ENCODE assay signal across 7 mouse cellular contexts in genomic region chr10:94609309-94609777, GRCm38 (mm10).
DNase-seq lines count a peak whose midpoint lies in the region; ATAC-seq lines count a peak whose summit lies in the region.

No protein-coding gene starts in this region.

- no peak overlapping the region for H3K27ac ChIP-seq in hindbrain, embryonic 16.5 days (ENCODE audit: low read depth, low read length)

- 52% methylated on average over 5 of the region's 5 CpGs for WGBS in hindbrain, embryonic 16.5 days

- no peaks in the 10 kb centered on the region for H3K36me3 ChIP-seq in hindbrain, embryonic 16.5 days (ENCODE audit: control insufficient read depth, insufficient read depth, low read length)

- no peaks in the 10 kb centered on the region for H3K9me3 ChIP-seq in hindbrain, embryonic 16.5 days (ENCODE audit: control insufficient read depth, low read length)

- no peak overlapping the region for H3K4me3 ChIP-seq in hindbrain, embryonic 16.5 days (ENCODE audit: low read length)

- DNase-seq in ZHBTc4 (ENCODE audit: low read depth, low spot score) = peak; percentile 87
- DNase-seq in cerebellum, postnatal 36 days = peak; percentile 64 to 78
- peak; percentile 83 for DNase-seq in gastrocnemius, adult 18-20 months (ENCODE audit: low spot score)
- peak; percentile 73 to 82 for DNase-seq in layer of hippocampus, postnatal 36 days
- peak; percentile 85 for DNase-seq in lung, postnatal 25 days (ENCODE audit: low spot score)
- peak; percentile 80 for DNase-seq in right cerebral cortex, adult 18-20 months

- no peaks in the 10 kb centered on the region for H3K27me3 ChIP-seq in hindbrain, embryonic 16.5 days (replicated peaks; ENCODE audit: control insufficient read depth, insufficient read depth, low read length)

- no peak overlapping the region for H3K9ac ChIP-seq in hindbrain, embryonic 16.5 days (ENCODE audit: low read depth, low read length)

- H3K4me1 ChIP-seq in hindbrain, embryonic 16.5 days (ENCODE audit: control insufficient read depth, insufficient read depth, low read depth, low read length) = peaks cover 10% of the 10 kb centered on the region

- ATAC-seq in hindbrain, embryonic 16.5 days = peak; percentile 43

- H3K4me2 ChIP-seq in hindbrain, embryonic 16.5 days (ENCODE audit: low read length) = no peak overlapping the region
